9 mouse cellular contexts compared by ENCODE assay signal in genomic region chr16:4304176-4304922, GRCm38 (mm10).
DNase-seq lines count a peak whose midpoint lies in the region; ATAC-seq and TF ChIP-seq lines count a peak whose summit lies in the region.
"Had no signal": no experiment of that assay in that cellular context is flagged by ENCODE, and none has a peak within 500 bp of the region (broad histone marks: within the 10 kb centered on the region; RNA-seq: fewer than 3 reads in every experiment).

No protein-coding gene starts in this region.

- no peak for TF ChIP-seq EP300 in lung, postnatal 0 days (IDR thresholded peaks at IDR 0.05)

- no peak overlapping the region for H3K9ac ChIP-seq in lung, postnatal 0 days (replicated peaks; ENCODE audit: low read depth)
- no peak overlapping the region for H3K9ac ChIP-seq in forebrain, embryonic 12.5 days
- H3K9ac ChIP-seq: limb, embryonic 15.5 days had no signal

- no peaks in the 10 kb centered on the region for H3K4me1 ChIP-seq in lung, postnatal 0 days (ENCODE audit: insufficient read depth, low read depth, low read length)
- H3K4me1 ChIP-seq in forebrain, embryonic 12.5 days: no peaks in the 10 kb centered on the region
- H3K4me1 ChIP-seq: limb, embryonic 15.5 days had no signal

- no peaks in the 10 kb centered on the region for H3K36me3 ChIP-seq in lung, postnatal 0 days (ENCODE audit: insufficient read depth, low read length)
- no peaks in the 10 kb centered on the region for H3K36me3 ChIP-seq in forebrain, embryonic 12.5 days (replicated peaks)
- H3K36me3 ChIP-seq: limb, embryonic 15.5 days had no signal

- H3K4me3 ChIP-seq in lung, postnatal 0 days (ENCODE audit: low read depth, low read length): no peak overlapping the region
- H3K4me3 ChIP-seq in forebrain, embryonic 12.5 days (replicated peaks): no peak overlapping the region
- H3K4me3 ChIP-seq: limb, embryonic 15.5 days had no signal

- DNase-seq in gastrocnemius, postnatal 14 days: peak; percentile 23
- DNase-seq in gastrocnemius, postnatal 4 days (ENCODE audit: low spot score in 2 of 2): no peak
- peak; percentile 20 for DNase-seq in urinary bladder, postnatal 14 days (ENCODE audit: low spot score)
- no peak for DNase-seq in urinary bladder, postnatal 36 days (ENCODE audit: low spot score in 2 of 2)
- peak; percentile 11 to 36 for DNase-seq in heart, postnatal 14 days
- DNase-seq in lung, postnatal 0 days (ENCODE audit: low spot score): peak; percentile 55
- no peak for DNase-seq in urinary bladder, postnatal 10 days (ENCODE audit: low spot score)

- intact Hi-C loops in gastrocnemius, postnatal 14 days (cut with DNase I; ENCODE audit: low total_unique reads): no loop called here
- intact Hi-C loops in heart, postnatal 14 days (cut with DNase I): loop anchor here (10.0 kb wide), 1 partner anchor 300 kb away; no protein-coding TSS in a partner anchor

- no peak for ATAC-seq in lung, postnatal 0 days
- no peak for ATAC-seq in forebrain, embryonic 12.5 days (ENCODE audit: low FRiP score)

- H3K27me3 ChIP-seq in lung, postnatal 0 days (replicated peaks; ENCODE audit: insufficient read depth, low read length): no peaks in the 10 kb centered on the region
- no peaks in the 10 kb centered on the region for H3K27me3 ChIP-seq in forebrain, embryonic 12.5 days
- H3K27me3 ChIP-seq: limb, embryonic 15.5 days had no signal

- no peaks in the 10 kb centered on the region for H3K9me3 ChIP-seq in lung, postnatal 0 days (ENCODE audit: low read length)
- no peaks in the 10 kb centered on the region for H3K9me3 ChIP-seq in forebrain, embryonic 12.5 days
- H3K9me3 ChIP-seq: limb, embryonic 15.5 days had no signal

- H3K4me2 ChIP-seq in lung, postnatal 0 days (replicated peaks; ENCODE audit: low read depth, low read length): no peak overlapping the region
- no peak overlapping the region for H3K4me2 ChIP-seq in forebrain, embryonic 12.5 days
- H3K4me2 ChIP-seq: limb, embryonic 15.5 days had no signal

- TF ChIP-seq CTCF in lung, postnatal 0 days (IDR thresholded peaks at IDR 0.05): peak; percentile 72

- no peak overlapping the region for H3K27ac ChIP-seq in lung, postnatal 0 days (ENCODE audit: low read length)
- H3K27ac ChIP-seq in forebrain, embryonic 12.5 days: no peak overlapping the region
- H3K27ac ChIP-seq: limb, embryonic 15.5 days had no signal

- 63% methylated on average over 12 of the region's 12 CpGs for WGBS in lung, postnatal 0 days
- 73% methylated on average over 12 of the region's 12 CpGs for WGBS in forebrain, embryonic 12.5 days

Comparison
In these comparisons a context has a peak if more than half of its experiments do, and no peak if none do; other contexts are left out.
1. DNase-seq: peak in gastrocnemius, postnatal 14 days (single experiment), urinary bladder, postnatal 14 days (single experiment), heart, postnatal 14 days (2 of 2) and lung, postnatal 0 days (single experiment); none in gastrocnemius, postnatal 4 days (0 of 2), urinary bladder, postnatal 36 days (0 of 2) and urinary bladder, postnatal 10 days (single experiment).